Mouse (Mus musculus): ENCODE measurements around the gene Prrx1.

DNA sequence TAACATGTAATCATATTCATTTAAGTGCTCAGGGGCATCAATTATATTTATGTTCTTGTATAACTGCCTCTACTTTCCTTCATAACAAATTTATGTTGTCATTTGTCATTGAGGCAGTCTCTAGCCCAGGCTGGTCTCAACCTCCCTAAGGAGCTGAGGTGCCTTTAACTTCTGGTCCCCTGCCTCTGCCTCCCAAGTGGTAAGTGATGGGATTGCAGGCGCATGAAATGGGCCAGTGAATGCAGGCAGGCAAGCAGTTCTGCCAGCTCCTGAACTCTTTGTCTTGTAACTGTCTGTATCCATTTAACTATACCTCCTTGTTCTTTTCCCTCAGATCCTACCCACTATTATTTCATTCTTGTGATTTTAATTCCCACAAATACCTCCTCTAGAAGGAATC, 31.4 kb upstream of the Prrx1 start:
- TF ChIP-seq POLR2A (IDR thresholded peaks at IDR 0.05; ENCODE audit: low read depth, low read length) (no peak), CTCF (IDR thresholded peaks at IDR 0.05; ENCODE audit: borderline replicate concordance, insufficient read depth, low read length) (no peak)
